Mouse (Mus musculus) midbrain, postnatal 0 days (tissue): ENCODE measurements around the gene Fermt1. TPM values are rescaled to one million over a fixed set of nuclear protein-coding genes. Genes with fewer than 3 reads are reported as not detected.

Experiments
- ATAC-seq: fragments of 200-750 bp; cut with Nextera tagmentation; 2 replicates; pipeline ENCODE4 v1.8.0; 2017; ENCODE audit warnings: moderate number of reproducible peaks, mild to moderate bottlenecking, moderate TSS enrichment, moderate library complexity; ENCODE audit not compliant: low FRiP score
- DNase-seq: peaks from one replicate; pipeline ENCODE4 v3.0.0-alpha.2; 2015; ENCODE audit warnings: low spot score
- H3K27ac ChIP-seq: fragments of 300-500 bp; sonication (generic); 2 replicates; pipeline ENCODE4 v1.5.1; 2014; ENCODE audit warnings: low read depth, mild to moderate bottlenecking, low read length, mixed read lengths
- H3K27me3 ChIP-seq: fragments of 300-500 bp; sonication (generic); 2 replicates; pipeline ENCODE4 v1.6.1; 2014; ENCODE audit warnings: low read length, control low read depth, mixed read lengths; ENCODE audit not compliant: insufficient read depth
- H3K36me3 ChIP-seq: fragments of 300-500 bp; sonication (generic); 2 replicates; pipeline ENCODE4 v1.6.1; 2014; ENCODE audit warnings: low read length, control low read depth, mixed read lengths; ENCODE audit not compliant: insufficient read depth
- H3K4me1 ChIP-seq: fragments of 300-500 bp; sonication (generic); 2 replicates; pipeline ENCODE4 v1.6.1; 2014; ENCODE audit warnings: mild to moderate bottlenecking, control low read depth, antibody characterized with exemption, low read length, mixed read lengths; ENCODE audit not compliant: insufficient read depth
- H3K4me2 ChIP-seq: fragments of 300-500 bp; sonication (generic); 2 replicates; pipeline ENCODE4 v1.6.1; 2014; ENCODE audit warnings: low read depth, mild to moderate bottlenecking, low read length, mixed read lengths; ENCODE audit not compliant: poor library complexity, severe bottlenecking
- H3K4me3 ChIP-seq: fragments of 300-500 bp; sonication (generic); 2 replicates; pipeline ENCODE4 v1.5.1; 2014; ENCODE audit warnings: low read depth, mild to moderate bottlenecking, low read length, moderate library complexity
- H3K9ac ChIP-seq: fragments of 300-500 bp; sonication (generic); replicated peaks from 2 replicates; pipeline ENCODE4 v1.6.1; 2014; ENCODE audit warnings: mild to moderate bottlenecking, low read length, moderate library complexity, mixed read lengths; ENCODE audit not compliant: poor library complexity, severe bottlenecking
- H3K9me3 ChIP-seq: fragments of 300-500 bp; sonication (generic); 2 replicates; pipeline ENCODE4 v1.6.1; 2016; ENCODE audit warnings: low read length, control low read depth
- CTCF ChIP-seq: IDR thresholded peaks from 2 replicates; pipeline ENCODE4 v1.5.1; 2016; ENCODE audit warnings: antibody characterized with exemption, mild to moderate bottlenecking
- WGBS: fragments of 180-500 bp; shearing (Covaris S2); extraction: QIAGEN DNeasy Blood & Tissue Kit; methylation state at CpG from one replicate; pipeline ENCODE4 v1.1.7; 2014; 5-methylcytosine and 5-hydroxymethylcytosine counted together
- polyA plus RNA-seq: library from polyadenylated mRNA; unstranded; fragments of >200 nt; fragmentation: Nextera tagmentation; extraction: Ambion mirVana; gene quantifications from 2 replicates; pipeline ENCODE4 v1.2.1, GENCODE M21; 2015
- total RNA-seq: library from RNA; depleted of rRNA; stranded (reverse); fragments of >200 nt; gene quantifications from 2 replicates; pipeline ENCODE4 v1.2.3, GENCODE M21; 2014

The Fermt1 gene
- total and polyA plus RNA-seq, 2 experiments from 2014 or later, result 0.22 TPM; not detected in 1

DNA sequence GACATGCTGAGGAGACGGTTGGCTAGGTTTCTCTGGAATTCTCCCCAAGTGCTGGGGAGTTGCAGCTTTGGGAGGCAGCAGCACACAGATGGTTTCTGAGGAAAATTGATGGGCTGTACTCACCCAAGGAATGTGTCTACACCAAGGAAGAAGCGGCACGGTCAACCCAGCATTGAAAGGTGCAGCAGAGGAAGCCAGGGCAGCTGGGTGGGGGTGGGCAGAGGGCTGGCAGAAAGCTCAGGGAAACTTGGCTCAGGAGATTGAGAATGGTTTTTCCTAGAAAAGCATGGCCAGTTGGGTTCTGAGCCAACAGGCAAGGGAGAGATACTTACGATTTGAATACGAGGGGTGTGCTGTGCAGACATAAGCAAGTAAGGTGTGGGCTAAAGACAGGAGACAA lies 51.9 kb downstream of the Fermt1 start:
- Histone ChIP-seq H3K27ac (no peak overlapping the region), H3K9me3 (no peaks in the 10 kb centered on the region), H3K27me3 (no peaks in the 10 kb centered on the region), H3K4me2 (no peak overlapping the region), H3K4me1 (no peaks in the 10 kb centered on the region), H3K4me3 (no peak overlapping the region), H3K36me3 (no peaks in the 10 kb centered on the region), H3K9ac (no peak overlapping the region)
- ATAC-seq (no peak), DNase-seq (no peak)
- WGBS, result 85% methylated on average over 5 of the region's 5 CpGs
- TF ChIP-seq CTCF, result no peak

DNA sequence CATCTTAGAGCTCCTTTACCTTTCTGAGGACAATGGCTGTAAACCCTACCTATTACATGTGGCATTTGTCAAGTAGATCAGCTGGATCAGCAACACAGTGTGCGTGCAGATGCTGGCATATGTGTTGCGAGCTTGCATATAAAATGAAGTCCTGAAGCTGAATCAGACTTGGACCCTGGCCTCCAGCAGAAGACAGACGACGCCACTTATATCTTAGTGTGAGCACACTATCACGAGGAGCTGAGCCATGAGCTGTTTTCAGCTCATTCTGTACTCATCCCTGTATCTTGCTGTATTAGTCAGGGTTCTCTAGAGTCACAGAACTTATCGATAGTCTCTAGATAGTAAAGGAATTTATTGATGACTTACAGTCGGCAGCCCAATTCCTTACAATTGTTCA lies 60.4 kb downstream of the Fermt1 start:
- Histone ChIP-seq H3K27ac (no peak overlapping the region), H3K4me3 (no peak overlapping the region), H3K4me2 (no peak overlapping the region), H3K4me1 (no peaks in the 10 kb centered on the region), H3K27me3 (peaks cover 15% of the 10 kb centered on the region), H3K36me3 (no peaks in the 10 kb centered on the region), H3K9ac (no peak overlapping the region), H3K9me3 (no peaks in the 10 kb centered on the region)
- DNase-seq, result no peak
- no peak for TF ChIP-seq CTCF
- WGBS, result 94% methylated on average over 7 of the region's 7 CpGs
- ATAC-seq, result no peak

DNA sequence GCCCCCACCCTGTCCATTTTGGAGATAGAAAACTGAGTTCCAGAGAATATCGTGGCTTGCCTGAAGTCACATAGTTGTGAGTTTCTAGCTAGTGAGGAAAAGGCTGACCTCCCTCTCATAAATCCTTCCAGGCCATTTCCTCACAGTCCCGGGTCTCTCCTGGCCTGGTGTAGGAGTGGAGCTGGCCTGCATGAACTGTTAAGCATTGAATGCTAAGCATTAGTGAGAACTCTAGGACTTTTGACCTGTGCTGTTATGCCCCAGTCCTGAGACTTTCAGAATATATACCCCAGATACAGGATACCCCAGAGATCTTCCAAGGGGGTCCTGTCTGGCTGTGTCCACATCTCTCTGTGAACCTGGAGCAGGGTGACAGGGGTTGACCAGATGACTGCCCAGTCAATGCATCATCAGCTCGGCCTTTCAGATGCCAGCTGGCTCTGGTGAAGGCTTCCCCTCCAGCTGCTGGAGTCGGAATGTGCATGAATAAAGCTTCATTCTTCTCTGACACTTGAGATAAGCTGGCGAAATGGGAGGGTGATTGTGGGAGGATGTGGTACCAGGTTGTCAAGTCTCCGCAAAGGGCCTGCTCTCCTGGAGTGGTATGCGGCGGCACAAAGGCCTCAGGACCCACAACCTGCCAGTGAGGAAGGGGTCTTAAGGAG lies 61.3 kb downstream of the Fermt1 start:
- no peak for DNase-seq
- ATAC-seq, result no peak
- peaks cover 16% of the 10 kb centered on the region for H3K27me3 ChIP-seq
- no peak overlapping the region for H3K4me2 ChIP-seq
- H3K4me3 ChIP-seq, result no peak overlapping the region
- H3K9ac ChIP-seq, result no peak overlapping the region
- TF ChIP-seq CTCF, result no peak
- H3K27ac ChIP-seq, result no peak overlapping the region
- H3K36me3 ChIP-seq, result no peaks in the 10 kb centered on the region
- H3K4me1 ChIP-seq, result no peaks in the 10 kb centered on the region
- H3K9me3 ChIP-seq, result no peaks in the 10 kb centered on the region
- 85% methylated on average over 8 of the region's 8 CpGs for WGBS

DNA sequence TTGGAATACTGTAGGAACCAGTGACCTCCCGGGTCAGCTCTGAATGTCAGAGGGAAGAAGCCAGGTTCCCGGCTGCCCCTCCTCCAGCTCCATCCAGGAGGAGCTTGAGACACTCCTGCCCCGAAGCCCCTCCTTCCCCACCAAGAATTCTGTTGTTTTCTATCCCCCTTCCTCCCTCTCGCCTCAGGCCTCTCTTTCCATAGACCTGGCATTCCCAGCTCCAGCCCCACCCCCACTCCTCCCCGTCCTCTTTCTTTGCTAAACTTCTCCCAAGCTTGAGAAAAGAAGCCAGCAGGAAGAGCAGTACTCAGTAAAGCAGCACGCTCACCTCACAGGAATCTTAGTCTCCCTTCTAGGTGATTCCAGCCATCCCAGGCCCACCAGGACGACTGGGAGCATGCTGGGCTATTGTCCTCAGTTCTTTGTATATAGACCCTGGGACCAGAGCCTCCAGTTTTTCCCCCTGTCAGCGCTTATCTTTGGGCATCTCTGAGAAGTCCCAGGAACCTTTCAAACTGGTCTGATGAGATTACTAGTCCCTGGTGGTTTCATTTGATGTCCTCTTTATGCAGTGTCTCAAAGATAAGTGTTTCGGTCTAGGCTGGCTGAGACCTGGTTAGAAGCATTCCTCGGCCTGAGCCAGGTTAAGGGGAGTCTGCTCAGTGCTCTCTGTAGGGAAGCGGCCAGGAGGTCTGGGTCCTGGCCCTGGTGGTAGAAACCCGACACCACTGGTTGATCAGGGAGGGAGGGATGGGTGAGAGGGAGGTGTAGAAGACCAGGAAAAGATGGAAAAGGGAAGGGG lies 64.7 kb downstream of the Fermt1 start, which contains the start of gene Lrrn4:
TSS of gene Lrrn4 (minus strand) at position 48 of the 802 bp plus-strand sequence.
- H3K9ac ChIP-seq, result peak within 1 kb of the TSS; percentile 55; the same call in 1 of the 2 replicates
- no peaks in the 10 kb centered on the region for H3K9me3 ChIP-seq
- no peak for DNase-seq
- TF ChIP-seq CTCF, result no peak
- H3K27ac ChIP-seq, result no peak within 1 kb of the TSS
- H3K4me3 ChIP-seq, result peak within 1 kb of the TSS; percentile 56
- H3K27me3 ChIP-seq, result peaks cover 31% of the 10 kb centered on the region
- peak within 1 kb of the TSS; percentile 65 for H3K4me2 ChIP-seq
- no peak for ATAC-seq
- no peaks in the 10 kb centered on the region for H3K36me3 ChIP-seq
- 0 out of 2 replicates have a peak, but pooled peaks cover 3% of the 10 kb centered on the region for H3K4me1 ChIP-seq
- 10% methylated on average over 12 of the region's 12 CpGs for WGBS

DNA sequence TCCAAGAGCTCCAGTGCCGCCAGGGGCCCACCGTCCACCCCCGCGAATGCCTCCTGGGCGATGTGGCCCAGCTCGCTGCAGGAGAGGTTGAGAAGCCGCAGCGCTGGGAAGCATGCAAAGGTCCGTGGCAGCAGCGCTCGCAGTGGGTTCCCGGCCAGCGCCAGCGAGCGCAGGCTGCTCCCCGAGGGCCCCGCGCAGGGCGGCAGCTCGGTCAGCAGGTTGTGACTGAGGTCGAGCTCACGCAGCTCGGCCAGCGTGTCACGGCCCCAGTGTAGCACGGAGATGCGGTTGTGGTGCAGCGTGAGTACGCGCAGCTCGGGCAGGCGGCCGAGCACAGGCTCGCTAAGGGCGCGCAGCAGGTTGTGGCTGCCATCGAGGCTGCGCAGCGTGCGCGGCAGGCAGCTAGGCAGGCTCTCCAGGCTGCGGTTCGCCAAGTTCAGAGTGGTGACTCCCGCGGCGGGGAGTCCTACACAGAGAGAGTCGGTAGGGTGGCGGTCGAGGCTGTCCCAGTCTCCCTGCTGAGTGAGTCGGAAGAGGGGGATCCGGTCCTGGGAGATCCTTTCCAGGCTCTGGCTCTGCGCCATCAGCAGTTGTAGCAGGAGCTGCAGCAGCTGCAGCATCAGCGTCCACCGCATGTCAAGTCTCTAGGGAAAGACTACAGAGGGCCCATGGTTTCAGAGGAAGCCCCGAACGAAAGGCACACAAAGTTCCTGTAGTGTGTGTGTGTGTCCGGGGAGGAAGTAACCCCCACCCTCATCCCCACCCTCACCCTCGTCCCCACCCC lies 66.3 kb downstream of the Fermt1 start:
- Histone ChIP-seq H3K4me2 (peak overlapping the region; percentile 65), H3K4me1 (0 out of 2 replicates have a peak, but pooled peaks cover 3% of the 10 kb centered on the region), H3K36me3 (no peaks in the 10 kb centered on the region), H3K9me3 (no peaks in the 10 kb centered on the region), H3K27ac (no peak overlapping the region), H3K27me3 (peaks cover 31% of the 10 kb centered on the region), H3K4me3 (peak overlapping the region; percentile 56), H3K9ac (peak overlapping the region; percentile 55)
- under 1% methylated on average over 57 of the region's 58 CpGs for WGBS
- DNase-seq (peak; percentile 73), ATAC-seq (peak; percentile 74)
- no peak for TF ChIP-seq CTCF
